Mouse (Mus musculus) right cerebral cortex, postnatal 4 days (tissue): ENCODE measurements around the gene Sucla2.
"Not testable (repeated sequence)": the region's sequence is repeated elsewhere in the genome, so short reads cannot be mapped to it uniquely, and the experiment has no call there.

Experiments
- DNase-seq: peaks from one replicate; pipeline ENCODE4 v3.0.0-alpha.2; 2022

The Sucla2 gene

DNA sequence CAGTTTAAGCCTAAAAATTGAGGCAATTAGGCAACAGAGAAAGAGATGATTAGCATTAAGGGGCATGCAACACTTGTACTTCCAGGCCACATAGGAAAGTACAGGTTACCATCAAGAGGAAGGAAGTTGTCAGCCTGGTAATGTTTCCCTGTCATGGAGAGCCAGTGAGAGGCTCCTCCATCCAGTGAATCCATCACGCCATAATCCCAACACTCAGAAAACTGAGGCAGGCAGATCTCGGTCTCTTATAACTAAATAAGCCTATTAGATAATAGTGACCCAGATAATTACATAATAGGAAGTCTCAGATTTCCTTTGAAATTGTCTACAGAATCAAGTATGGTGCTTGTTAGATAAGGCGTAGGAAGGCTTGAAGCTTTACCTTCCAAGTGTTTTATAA lies 983 bp upstream of the Sucla2 start:
- no peak for DNase-seq

DNA sequence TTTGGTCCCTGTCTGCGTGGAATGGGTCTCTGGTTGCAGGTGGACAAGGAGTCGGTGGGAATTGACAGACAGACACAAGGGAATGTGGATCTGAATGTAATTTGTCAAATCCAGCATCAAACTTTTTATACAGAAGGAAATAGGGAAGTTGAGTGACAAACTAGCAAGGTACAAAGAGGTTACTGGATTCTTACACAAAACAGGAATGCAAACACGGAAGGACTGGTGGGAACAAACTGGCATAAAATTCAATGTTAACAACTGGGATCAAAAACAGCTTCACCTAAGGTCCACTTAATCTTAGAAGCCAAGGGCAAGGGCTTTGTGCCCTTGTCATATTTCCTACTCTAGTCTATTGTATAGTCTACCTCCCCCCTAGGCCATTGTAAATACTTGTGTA lies 3.5 kb downstream of the Sucla2 start:
- not testable (repeated sequence) for DNase-seq

DNA sequence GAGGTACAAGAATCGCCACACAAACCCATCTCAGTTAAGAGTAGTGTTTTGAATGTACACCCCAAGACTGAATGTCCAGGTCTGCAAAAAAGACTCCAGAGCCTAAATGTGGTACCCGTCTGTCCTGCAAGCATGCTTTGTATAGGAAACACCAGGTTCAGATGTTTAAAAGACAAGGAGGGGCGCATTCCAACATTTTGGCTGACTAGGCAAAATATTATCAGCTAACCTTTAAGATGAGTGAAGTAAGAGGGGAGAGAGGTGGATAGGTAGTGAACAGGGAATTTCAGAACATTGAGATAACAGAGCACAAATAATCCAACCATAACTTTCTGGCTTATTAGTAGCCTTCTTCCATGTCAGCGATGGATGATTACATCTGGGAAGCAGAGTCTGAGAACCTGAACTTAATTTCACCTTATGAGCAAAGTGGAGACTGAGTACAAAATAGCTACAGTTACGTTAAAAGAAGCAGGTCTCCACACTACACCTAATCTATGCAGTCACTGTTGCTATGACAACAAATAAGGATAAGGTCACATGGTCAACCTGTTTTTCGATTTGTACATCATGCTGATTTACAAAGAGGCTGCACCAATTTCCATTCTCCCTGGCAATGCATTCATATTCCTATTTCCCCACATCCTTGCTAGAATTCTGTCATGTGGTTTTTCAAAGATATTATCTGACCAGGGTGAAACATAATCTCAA lies 8.8 kb downstream of the Sucla2 start:
- no peak for DNase-seq

DNA sequence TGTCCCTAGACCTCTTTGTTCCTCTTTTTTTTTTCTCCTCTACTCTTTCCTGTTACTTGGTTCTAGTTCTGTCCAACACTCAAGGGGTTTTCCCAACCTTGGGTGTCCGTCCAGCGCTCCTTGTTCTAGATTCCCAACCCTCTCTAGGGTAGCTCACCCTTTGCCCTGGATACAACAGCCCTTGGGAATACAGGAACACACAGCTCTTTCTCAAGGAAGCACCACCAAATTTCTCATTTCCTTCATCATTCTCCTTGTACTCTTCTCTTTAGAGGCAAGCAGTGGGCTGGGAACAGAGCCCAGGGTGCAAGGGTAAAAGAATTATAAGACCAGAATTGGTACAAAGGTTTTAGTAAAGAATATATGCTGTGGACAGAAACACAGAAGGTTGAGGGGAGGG lies 10.5 kb downstream of the Sucla2 start:
- DNase-seq, result no peak

DNA sequence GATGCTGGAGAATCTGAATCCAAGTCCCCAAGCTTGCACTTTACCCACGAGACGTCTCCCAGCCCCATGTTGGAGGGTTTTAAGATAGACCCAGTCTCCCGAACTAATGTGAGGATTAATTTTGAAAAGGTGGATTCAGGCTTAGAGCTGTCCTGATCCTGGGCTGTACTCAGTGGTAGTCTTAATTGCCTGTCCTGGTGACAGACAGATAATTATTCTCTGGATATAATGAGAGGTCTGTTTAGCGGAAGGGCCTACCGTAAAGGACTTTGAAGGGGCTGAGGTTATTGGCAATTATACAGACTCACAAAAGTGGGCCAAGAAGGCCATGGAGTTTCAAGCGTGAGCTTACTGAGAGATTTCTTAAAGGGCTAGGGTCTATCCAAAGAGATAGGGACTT lies 18.7 kb downstream of the Sucla2 start:
- no peak for DNase-seq

DNA sequence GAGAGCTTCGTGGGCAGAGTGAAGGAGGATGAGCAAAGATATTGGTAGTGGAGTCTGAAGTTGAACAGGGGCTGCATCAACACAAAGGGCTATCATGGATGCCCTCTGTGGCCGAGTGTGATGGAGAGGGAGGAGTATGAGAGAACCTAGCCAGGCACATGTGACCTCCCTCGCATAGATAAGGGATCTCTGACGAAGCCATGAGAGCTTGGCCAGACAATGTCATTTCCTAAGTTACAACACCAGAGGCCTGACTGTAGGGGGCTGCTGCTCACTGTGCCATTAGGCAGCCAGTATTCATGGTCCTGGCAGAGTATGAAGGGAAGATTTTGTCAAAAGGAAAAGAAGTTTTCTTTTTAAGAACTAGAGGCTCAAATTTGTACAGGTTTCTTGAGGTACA lies 21.9 kb downstream of the Sucla2 start:
- DNase-seq, result no peak

DNA sequence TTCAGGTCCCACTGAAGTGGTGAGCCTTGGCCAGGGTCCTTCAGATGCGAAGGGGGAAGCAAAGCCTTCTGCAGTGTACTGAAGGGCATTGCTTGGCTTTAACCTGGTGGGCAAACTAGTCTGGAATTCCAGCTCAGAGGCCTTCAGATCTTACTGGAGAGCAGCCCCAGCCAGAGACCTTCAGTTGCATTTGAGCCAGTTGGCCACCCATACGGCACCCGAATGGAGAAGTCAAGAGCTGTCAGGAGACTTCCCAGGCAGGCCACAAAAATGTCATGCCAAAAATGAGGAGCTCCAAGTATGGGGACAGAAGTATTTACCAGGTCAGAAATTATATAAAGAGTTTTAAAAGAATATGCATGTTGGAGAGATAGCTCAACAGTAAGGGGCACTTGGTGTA lies 22.9 kb downstream of the Sucla2 start, which contains the start of gene Nudt15:
TSS of gene Nudt15 (minus strand) at position 192 of the 400 bp plus-strand sequence.
- no peak for DNase-seq

DNA sequence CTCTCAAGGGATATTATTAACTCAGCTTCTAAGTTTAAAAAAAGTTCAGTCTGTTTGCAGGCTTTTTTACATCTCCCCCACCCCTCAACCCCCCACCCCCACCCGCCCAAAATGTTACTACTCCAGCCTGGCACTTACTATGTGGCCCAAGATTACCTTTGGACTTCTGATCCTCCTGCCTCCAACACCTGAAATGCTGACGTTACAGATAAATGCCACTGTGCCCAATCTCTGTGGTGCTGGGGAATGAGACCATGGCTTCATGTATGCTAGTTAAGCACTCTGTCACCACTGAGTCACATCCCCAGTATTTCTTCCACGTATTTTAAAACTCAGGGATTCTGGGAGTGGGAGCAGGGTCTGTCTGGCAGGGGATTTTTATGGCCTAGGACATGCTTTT lies 25.2 kb downstream of the Sucla2 start:
- no peak for DNase-seq

DNA sequence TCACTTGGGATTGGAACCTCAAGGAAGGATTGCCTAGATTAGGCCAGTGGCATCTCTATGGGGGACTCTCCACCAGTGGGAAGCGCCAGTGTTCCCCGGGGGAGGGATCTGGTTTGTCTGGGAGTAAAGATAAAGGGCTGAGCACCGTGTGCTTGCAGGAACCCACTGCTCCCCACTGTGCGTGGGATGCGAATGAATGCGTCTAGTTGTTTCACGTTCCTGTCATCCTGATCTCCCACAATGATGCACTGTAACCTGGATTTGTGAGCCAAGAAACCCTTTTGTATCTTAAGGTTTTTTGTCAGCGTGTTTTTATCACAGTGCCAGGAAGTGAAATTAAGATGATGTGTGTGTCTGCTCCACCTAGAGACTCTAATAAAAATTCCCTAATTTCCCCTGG lies 25.6 kb downstream of the Sucla2 start:
- DNase-seq, result no peak

DNA sequence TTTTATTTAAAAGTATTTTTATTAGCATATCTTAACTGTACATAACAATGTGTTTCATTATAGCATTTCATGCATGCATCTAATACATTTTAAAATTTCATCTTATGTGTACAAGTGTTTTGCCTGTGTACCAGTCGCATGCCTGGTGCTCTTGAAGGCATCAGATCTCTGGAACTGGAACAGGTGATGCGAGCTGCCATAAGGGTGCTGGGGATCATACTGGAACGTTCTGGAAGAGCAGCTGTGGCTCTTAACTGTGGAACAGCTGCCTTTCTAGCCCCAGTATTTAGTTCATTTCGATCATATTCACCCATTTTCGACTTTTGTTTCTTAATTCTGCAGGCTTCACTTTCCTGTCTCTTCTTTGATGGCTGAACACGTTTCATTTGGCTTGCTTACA lies 26.0 kb downstream of the Sucla2 start:
- no peak for DNase-seq

DNA sequence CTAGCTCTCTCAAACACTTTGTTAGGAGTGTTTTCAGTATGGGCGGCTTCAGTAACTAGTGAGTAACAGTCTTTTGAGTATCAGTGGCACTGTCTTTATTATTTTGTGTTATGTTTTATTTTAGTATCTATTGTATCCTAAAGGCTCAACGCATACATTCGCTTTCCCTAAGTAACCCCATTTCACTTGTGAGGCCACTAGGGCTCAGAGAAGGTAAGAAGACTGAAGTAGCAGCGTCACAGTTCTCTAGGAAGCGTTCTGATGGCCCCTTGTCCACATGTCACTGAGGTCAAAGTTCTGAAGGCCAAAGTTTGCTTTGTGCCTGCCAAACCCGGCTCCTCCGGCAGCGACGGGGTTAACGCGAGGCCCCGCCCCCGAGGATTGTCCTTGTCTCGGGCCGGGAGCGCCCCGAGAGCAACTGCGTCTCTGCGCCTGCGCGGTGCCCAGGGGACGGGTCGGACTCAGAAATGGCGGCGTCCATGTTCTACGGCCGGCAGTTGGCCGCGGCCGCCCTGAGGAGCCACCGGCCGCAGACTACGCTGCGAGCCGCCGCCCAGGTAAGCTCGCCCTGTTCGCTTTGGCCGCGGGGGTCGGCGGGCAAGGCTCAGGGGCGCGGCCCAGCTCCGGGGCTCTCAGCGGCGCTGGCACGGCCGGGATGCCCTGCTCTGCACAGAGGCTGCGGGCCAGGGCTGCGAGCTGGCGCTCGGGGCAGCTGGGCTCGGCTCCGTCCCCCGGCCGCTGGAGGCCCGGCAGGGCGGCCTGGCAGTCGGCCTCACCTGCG lies 27.4 kb downstream of the Sucla2 start:
- peak; percentile 98 for DNase-seq

DNA sequence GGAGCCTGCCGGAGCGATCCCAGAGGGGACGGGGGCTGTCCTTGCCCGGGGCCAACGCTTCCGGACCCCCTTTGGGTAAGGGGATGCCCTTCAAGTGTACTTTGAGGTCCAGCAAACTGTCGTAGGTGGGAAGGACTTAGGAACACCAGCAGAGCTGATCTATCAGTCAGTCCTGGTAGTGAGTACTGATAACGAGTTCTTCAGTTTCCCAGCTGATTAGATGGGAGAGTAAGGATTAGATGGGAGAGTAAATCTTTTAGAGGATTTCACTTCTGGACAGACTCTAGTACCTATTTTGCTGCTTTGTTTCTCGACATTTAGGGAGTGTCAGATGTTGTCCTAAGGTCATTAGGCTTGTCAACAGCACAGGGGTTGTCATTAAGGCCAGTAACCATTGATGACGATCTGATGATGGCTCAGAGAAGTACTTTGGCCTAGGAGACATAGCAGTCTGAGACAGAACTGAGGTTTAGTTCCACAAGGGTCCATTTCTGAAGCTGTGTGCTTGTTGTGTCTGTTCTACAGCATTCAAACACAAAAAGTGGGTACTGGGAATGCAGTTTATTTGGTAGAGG lies 28.1 kb downstream of the Sucla2 start:
- DNase-seq, result no peak

DNA sequence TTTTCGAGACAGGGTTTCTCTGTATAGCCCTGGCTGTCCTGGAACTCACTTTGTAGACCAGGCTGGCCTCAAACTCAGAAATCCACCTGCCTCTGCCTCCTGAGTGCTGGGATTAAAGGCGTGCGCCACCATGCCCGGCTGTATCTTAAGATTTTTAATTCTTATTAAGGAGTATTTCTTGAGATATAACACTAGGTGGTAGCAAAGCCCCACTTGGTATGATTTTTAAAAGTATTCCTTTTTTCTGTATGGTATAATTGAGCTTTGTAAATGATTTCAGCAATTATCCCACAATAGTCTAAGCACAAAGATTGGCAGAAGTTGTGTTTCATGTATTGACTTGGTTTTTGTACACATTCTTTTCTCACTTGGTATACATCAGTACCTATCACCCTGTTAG lies 44.7 kb downstream of the Sucla2 start:
- not testable (repeated sequence) for DNase-seq

DNA sequence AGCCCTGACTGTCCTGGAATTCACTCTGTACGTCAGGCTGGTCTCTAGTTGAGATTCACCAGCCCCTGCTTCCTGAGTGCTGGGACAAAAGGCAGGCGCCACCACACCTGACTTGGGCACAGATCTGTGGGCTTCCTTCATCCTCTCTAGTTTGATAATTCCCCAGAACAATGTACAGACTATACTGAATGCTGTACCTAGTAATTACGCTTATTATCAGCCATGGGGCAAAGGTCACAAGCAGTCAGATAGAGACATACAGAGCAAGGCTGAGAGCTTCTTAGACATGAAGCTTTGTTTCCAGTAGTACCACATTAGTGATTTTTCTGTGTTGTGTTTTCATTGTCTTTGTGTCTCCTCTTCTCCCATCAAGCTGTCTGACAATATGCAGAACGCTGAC lies 46.0 kb downstream of the Sucla2 start:
- no peak for DNase-seq

DNA sequence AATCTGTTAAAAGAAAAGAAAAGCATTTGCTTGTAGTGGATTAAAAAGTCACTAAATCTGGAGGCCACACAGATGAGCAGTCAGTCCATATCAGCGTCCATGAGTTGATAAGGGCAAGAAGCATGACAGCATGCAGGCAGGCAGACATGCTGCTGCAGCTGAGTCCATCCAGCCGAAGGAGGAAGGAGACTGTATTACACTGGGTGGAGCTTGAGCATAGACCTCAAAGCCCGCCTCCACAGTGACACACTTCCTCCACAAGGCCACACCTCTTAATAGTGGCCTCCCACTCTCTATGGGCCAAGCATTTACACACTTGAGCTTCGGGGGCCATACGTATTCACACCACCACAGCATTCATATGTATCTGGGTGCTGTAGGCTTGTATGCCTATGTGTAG lies 48.9 kb downstream of the Sucla2 start:
- DNase-seq, result no peak

DNA sequence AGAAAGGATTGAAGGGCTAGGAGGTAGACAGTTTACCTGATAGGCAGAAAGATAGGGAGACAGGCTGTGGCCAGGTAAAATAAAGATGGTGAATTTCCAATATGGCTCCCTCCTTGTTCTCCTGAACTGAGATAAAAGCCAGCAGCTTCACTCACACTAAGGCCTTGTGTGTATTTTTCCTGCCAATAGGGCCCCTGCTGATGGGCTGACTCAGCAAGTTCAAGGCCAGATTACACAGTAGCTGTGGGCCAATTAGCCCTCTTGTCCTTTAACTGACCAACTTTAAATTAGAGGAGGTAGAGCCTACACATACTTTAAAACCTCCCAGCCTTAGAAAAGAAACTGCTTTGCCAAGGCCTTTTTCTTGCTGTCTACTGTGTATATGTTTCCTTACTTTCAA lies 51.2 kb downstream of the Sucla2 start:
- DNase-seq, result no peak

DNA sequence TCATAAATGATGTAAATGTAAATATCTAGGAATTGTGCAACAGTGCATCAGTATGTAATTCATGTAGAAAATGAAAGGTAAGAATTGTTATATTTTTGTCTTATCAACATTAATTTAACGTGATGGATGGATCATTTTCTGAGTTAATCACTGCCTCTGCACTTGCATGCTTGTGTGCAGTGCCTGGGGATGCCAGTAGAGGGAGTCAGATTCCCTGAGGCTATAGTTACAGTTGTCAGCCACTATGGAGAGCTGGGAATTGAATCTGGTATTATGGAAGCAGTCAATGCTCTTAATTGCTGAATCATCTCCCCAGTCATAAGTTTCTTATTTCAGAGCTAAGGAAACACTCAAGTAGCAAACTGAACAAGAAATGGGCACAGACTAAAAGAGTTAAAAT lies 63.0 kb downstream of the Sucla2 start:
- DNase-seq, result no peak

DNA sequence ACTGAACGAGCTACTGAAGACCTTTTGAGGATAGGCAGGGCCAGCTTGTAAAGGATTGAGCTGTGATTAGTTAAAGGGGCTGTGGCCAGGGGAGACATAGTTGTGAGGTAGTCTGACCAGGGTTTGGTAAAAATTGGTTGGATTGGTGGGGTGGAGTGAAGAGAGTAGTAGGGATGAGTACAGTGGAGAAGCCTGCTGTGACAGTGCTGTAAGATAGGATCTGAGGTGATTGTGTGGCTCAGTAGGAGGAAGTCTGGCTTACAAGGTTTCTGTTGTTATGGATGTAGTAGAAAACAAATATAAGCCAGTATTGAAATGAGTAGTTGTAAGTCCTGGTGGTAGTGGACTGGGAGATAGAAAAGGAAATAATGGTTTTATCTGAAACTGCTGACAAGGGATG lies 67.0 kb downstream of the Sucla2 start:
- DNase-seq, result no peak

DNA sequence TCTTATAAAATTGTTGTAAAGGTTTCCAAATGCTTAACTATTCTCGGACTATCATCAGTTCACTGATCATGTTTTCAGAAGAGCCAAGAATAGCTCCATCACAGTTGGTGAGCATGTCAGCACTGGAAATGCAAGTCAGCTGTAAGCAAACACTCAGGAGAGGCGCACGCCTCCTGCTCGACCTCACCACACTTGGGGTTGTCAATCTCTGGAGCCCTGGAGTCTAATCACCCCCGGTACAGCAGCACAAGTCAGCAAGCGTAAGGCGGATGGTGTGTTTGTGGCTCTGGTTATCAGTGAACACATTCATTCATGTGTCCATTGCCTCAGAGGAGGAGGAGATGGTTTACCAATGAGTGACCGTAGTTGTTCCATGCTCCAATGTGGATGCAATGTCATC lies 74.6 kb downstream of the Sucla2 start:
- no peak for DNase-seq

DNA sequence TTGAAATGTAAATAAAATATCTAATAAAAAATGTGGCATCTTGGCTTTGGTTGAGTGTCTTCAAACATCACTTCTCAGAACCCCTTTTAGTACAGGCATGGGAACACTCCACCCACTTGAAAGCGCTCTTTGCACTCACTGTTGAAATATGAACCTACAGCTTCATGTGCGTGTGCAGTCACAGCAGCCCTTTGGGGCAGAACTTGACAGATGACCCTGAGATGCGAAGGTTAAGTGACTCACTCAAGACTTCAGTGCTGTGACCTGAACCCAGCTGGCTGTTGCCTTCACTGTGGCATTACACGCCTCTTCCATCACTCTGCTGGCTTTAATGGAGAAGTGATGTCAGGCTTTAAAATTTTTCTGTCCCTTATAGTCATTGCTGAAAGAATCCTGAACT lies 82.6 kb downstream of the Sucla2 start:
- no peak for DNase-seq

DNA sequence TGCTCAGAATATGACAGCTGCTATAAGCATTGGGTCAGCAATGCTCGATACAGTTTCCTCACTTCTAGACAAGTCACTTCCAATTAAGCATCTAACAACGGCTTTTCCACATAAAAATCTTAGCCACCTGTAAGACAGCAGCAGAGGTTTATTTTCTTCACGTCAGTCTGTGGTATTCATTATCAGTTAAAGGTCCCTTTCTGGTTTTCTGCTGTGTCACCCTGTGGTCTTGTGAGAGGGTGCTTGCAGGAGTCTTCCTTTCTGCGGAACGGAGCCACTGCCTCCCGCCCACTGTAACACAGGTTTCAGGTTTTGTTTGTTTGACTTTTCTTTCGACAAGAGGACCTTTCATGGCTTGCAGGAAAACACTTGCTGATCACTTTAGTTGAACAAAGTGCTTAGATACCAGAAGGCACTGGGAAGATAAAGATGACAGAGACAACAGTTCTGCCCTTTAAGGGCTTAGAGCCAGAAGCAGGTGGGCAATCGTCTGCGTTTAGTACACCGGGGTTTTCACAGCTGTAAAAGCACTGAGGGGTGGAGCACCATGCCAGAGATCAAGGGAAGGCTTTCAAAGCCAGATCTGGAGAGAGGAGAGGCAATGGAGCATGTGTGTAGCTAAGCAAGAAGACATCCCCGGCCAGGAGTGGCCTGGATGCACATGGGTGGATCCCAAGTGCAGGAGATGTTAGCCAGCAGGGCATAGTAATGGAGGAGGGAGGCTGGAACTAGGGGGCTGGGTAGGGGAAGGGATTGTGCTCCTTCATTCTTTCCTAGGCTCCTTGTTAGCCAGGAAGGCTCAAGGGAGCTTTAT lies 83.8 kb downstream of the Sucla2 start:
- DNase-seq, result no peak

DNA sequence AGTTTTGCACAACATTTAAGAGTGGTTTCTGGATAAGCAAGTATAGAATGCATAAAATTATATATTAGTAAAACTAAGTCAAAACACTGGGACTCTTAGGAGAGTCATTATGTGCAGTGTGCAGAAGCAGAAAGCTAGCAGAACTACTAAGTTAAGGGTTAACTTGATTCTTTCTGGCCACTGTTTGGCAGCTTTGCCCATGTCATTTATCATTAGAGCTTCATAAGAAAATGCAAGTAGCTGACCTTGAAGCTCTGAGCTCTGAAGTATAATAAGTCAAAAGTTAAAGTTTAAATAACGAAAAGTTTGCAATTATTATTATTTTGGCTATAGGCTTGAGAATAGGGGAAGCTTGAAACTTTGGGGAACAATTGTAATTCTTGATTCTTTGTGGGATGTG lies 89.8 kb downstream of the Sucla2 start:
- DNase-seq, result not testable (repeated sequence)

DNA sequence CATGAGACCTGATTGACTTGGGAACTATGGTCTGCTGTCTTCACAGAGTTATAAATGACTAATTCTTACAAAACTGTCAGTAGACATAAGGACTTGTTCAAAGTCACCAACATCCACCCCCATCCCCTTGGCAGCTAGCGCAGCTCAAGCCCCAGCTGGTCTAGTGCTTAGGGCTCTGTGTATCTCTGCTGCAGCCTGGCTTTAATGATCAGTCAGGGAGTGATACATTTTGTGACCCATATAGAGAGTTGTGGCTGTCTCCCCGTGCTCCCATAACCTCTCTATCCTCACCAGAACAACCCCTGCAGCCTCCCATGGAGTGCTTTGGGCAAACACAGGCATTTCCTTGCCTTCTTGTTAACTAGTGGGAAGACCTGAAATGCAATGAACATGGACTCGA lies 95.8 kb downstream of the Sucla2 start:
- no peak for DNase-seq
